Mouse (Mus musculus) heart, adult 11 months (tissue): Measurements from ENCODE around the gene Rhox12.
A peak's percentile ranks its signal among the peaks of the same experiment; 100 is the strongest.

Experiments used
- DNase-seq: peaks from one replicate; pipeline ENCODE4 v3.0.0; 2022

Rhox12 gene

DNA sequence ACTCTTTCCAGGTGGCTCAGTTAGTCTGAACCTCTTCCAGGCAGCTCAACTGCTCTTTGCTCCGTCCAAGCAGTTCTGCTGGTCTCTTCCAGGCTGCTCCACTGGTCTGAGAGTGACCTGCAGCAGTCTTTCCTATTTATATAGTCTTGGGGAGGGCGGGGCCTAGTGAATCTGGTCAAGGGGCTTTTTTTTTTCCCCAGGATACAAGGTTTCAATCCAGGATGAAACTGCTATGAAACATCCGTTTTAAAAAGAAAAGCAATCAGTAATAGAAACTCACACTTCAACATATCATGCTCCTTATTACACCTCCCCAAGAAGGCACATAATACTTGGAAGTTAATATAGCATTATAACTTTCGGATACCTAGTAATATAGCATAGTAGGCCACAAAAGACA lies at the start of gene Rhox12:
Gene Rhox12 (minus strand): TSS at position 101 of the 400 bp plus-strand sequence.
- no peak for DNase-seq

GRCm38 (mm10) chrX:38159097-38159496 lies 48.4 kb upstream of the Rhox12 start:
- DNase-seq = no peak

DNA sequence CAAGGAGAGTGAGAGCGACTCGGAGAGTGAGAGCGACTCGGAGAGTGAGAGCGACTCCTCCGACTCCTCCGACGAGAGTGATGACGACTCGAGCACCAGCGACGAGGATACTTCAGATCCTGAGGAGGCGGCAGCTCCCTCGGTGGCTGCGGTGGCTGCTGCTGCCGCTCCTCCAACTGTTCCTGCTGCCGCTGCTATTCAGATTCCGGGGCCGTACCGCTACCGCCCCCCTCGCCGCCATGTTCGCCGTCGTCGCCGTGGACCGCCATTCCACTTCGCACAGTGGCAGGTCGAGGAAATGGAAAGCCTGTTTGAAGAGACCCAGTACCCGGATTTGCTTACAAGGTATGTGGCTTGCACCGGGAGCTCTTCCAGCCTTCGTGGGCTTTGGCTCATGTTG lies 10.8 kb upstream of the Rhox12 start:
- DNase-seq = no peak

DNA sequence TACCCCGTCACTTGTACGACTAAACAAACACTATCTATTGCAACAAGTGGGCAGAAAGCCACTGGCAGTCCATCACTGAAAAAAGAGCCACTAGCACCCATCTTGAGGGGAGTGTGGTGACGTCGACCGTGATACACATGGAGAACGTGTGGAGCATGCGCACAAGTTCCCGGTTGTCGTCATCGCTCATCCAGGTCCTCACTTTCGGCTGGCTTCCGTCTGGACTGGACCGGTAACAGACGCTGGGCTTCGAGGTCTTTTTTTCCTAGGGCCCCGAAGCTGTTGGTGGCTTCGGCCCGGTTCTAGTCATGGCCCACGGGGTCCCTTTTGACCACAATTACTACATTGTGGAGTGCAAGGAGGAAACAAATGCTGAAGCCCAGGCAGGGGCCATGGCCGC lies 10.3 kb upstream of the Rhox12 start, which contains the start of gene Rhox13:
Gene Rhox13 (plus strand): TSS at position 238 of the 400 bp plus-strand sequence.
- no peak for DNase-seq

DNA sequence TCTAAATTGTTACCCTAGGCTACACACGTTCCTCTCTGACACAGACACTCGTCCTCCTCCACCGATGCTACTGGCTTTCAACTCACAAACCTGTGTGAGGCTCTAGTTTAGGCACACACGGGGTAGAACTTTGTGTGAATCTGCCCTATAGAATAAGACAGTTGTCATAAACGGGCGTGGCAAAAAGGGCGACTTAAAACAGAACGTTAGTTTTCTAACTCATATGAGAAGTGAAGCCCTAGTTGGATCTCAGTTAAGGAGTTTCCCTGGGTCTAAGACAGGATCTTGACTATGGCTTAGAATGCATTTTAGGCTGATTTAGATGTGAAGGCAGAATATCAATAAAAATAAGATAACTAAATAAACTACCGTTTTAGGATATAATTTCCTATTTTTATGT lies 25.7 kb downstream of the Rhox12 start, which contains the start of gene Rhox11:
Gene Rhox11 (minus strand): TSS at position 101 of the 400 bp plus-strand sequence.
- no peak for DNase-seq

- no peak for DNase-seq
Measured at GRCm38 (mm10) chrX:38084226-38084625, 26.5 kb downstream of the Rhox12 start.

GRCm38 (mm10) chrX:38066175-38066574 lies 44.5 kb downstream of the Rhox12 start, which contains the start of gene Rhox10:
Rhox10 (plus strand) TSS chrX:38066475.
- no peak for DNase-seq

DNA sequence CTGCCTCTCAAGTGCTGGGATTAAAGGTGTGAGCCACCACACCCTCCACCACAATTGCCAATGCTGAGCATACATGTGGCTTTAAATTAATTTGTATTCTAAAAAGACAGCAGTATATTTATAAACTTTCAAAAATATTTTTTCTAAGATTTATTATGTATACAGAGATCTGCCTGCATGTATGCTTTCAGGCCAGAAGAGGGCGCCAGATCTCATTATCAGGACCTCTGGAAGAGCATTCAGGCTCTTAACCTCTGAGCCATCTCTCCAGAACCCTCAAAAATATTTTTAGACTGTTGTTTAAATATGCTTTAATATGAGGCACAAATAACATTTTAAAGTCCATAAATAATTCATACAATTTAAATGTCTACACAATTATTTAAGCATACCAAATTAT lies 49.2 kb downstream of the Rhox12 start:
- peak; percentile 49 for DNase-seq
